ENCODE assay signal across 11 mouse cellular contexts in the genomic region with DNA sequence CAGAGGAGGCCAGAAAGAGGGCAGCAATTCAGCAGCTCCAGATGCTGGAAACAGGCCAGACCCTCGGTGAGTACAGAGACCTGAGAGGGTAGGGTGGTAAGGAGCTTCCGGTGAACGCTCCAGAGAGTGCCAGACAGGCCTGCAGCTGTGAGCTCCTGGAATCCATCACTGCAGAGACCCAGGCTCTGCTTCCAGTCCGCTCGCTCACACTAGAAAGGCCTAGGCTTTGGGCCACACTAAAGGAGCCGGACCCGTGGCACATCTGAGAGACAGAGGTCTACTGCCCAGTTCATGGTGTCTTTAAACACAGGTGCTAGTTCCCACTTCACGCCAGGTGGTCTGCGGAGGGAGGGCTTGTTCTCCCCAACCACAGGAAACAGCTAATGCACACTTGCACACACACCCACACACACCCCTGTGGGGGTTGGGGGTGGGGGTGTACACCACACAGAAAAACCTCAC. TPM values are rescaled to one million over a fixed set of nuclear protein-coding genes. Genes with fewer than 3 reads are reported as not detected.
DNase-seq lines count a peak whose midpoint lies in the region; ATAC-seq lines count a peak whose summit lies in the region.
"Had no signal": no experiment of that assay in that cellular context is flagged by ENCODE, and none has a peak within 500 bp of the region (broad histone marks: within the 10 kb centered on the region; RNA-seq: fewer than 3 reads in every experiment).

No protein-coding gene starts in this region.

- no peak for ATAC-seq in liver, embryonic 12.5 days

- no peak overlapping the region for H3K27ac ChIP-seq in liver, embryonic 12.5 days
- H3K27ac ChIP-seq: embryonic facial prominence, embryonic 13.5 days; hindbrain, embryonic 12.5 days; liver, embryonic 15.5 days had no signal

- peak; percentile 61 for DNase-seq in cerebellum, postnatal 10 days
- DNase-seq in cerebellum, adult 9-10 months: no peak
- DNase-seq in spleen, adult 18-20 months: peak; percentile 59 to 63
- no peak for DNase-seq in spleen, adult 12 weeks (ENCODE audit: low spot score)
- DNase-seq in lung, postnatal 36 days: peak; percentile 65
- DNase-seq in right cerebral cortex, adult 2 months (ENCODE audit: low spot score in 2 of 2): no peak
- DNase-seq in adrenal gland, adult 2 months: no peak

- no peak overlapping the region for H3K9ac ChIP-seq in liver, embryonic 12.5 days
- H3K9ac ChIP-seq: embryonic facial prominence, embryonic 13.5 days; hindbrain, embryonic 12.5 days; liver, embryonic 15.5 days had no signal

- WGBS in liver, embryonic 12.5 days (ENCODE audit: insufficient replicate concordance): 84% methylated on average over 9 of the region's 9 CpGs

- no peak overlapping the region for H3K4me2 ChIP-seq in liver, embryonic 12.5 days
- H3K4me2 ChIP-seq: embryonic facial prominence, embryonic 13.5 days; hindbrain, embryonic 12.5 days; liver, embryonic 15.5 days had no signal

- no peak overlapping the region for H3K4me3 ChIP-seq in liver, embryonic 12.5 days
- H3K4me3 ChIP-seq: embryonic facial prominence, embryonic 13.5 days; hindbrain, embryonic 12.5 days; liver, embryonic 15.5 days had no signal

- H3K4me1 ChIP-seq in liver, embryonic 12.5 days: peaks cover 89% of the 10 kb centered on the region

- no peaks in the 10 kb centered on the region for H3K9me3 ChIP-seq in liver, embryonic 12.5 days (replicated peaks)
- H3K9me3 ChIP-seq: embryonic facial prominence, embryonic 13.5 days; hindbrain, embryonic 12.5 days; liver, embryonic 15.5 days had no signal

- H3K36me3 ChIP-seq in liver, embryonic 12.5 days: no peaks in the 10 kb centered on the region
- H3K36me3 ChIP-seq: embryonic facial prominence, embryonic 13.5 days; hindbrain, embryonic 12.5 days; liver, embryonic 15.5 days had no signal

- H3K27me3 ChIP-seq in liver, embryonic 12.5 days (replicated peaks): no peaks in the 10 kb centered on the region
- H3K27me3 ChIP-seq: embryonic facial prominence, embryonic 13.5 days; hindbrain, embryonic 12.5 days; liver, embryonic 15.5 days had no signal

RNA-seq across cellular contexts. Expression of a gene that starts 39.9 kb away (rescaled TPM):
- polyA plus RNA-seq in liver, embryonic 12.5 days (2016; fragmentation: Nextera tagmentation; extraction: Ambion mirVana): 102 and 103 TPM in 2 replicates
- 100 to 1,000 TPM in 1 of 2 experiments, 10 to 100 TPM in 1; 39.5 to 107 TPM for total RNA-seq in adrenal gland, adult 2 months (2021)
- polyA plus RNA-seq in adrenal gland, adult 2 months (2012; rRNA removed): 15.8 and 30.4 TPM in 2 replicates

Comparison
In these comparisons a context has a peak if more than half of its experiments do, and no peak if none do; other contexts are left out.
1. DNase-seq: peak in cerebellum, postnatal 10 days (2 of 2), spleen, adult 18-20 months (2 of 2) and lung, postnatal 36 days (single experiment); none in cerebellum, adult 9-10 months (single experiment), spleen, adult 12 weeks (single experiment), right cerebral cortex, adult 2 months (0 of 2) and adrenal gland, adult 2 months (single experiment).